Mouse (Mus musculus): ENCODE measurements around the gene Mtmr3. TPM values are rescaled to one million over a fixed set of nuclear protein-coding genes. Genes with fewer than 3 reads are reported as not detected.

The Mtmr3 gene
- 24.0 and 25.8 TPM in 2 replicates for polyA plus RNA-seq (2015; fragmentation: Nextera tagmentation; extraction: Ambion mirVana)

DNA sequence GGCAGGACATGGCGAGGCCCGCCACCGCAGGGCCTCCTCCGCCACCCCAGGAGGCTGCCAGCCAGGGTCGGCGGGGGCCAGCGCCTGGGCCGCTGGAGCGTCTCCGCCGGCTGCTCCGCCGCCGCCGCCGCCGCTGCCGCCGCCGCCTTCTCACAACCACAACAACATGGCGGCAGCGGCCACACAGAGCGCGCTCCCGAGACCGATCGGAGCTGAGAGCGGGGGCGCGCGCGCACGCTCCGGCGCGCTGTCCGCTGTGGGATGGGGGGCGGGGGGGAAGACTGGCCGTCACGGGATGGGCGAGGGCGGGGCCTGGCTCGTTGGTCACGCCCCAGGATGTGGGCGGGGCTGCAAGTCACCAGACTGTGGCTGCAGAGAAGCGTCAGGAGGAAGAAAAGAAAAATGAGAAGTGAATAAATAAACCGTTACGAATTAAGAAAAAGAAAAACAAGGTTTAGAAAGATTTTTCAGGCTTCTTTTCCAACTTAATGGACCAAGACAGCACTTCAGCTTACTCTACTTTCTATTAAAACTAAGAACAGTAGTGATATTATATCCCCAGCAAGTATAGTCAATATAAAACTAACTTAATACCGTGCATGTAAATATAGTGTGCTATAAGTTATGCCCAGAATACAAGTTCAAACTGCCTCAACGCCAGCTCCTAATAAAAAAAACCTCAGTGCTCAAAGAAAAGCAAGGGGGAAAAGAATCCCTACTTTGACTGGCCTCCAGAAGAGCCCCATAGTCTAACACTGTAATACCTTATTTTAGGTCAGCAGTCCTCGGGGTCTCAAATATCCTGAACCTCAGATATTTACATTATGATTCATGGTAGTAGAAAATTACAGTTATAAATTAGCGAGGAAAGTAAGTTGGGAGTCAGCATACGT is at the start of gene Mtmr3:
Mtmr3 (minus strand) TSS at position 256 of the 893 bp plus-strand sequence.
- H3K4me2 ChIP-seq (ENCODE audit: low read depth, low read length): peak within 1 kb of the TSS; percentile 73
- 3% methylated on average over 53 of the region's 53 CpGs for WGBS
- H3K4me3 ChIP-seq (replicated peaks; ENCODE audit: low read length): peak within 1 kb of the TSS; percentile 97
- H3K27me3 ChIP-seq (ENCODE audit: control insufficient read depth, insufficient read depth, low read length): no peaks in the 10 kb centered on the region
- peak within 1 kb of the TSS; percentile 89 for H3K9ac ChIP-seq (ENCODE audit: low read length)
- peak within 1 kb of the TSS; percentile 92 for H3K27ac ChIP-seq (ENCODE audit: low read length)
- ATAC-seq (ENCODE audit: insufficient read depth, low FRiP score): peak; percentile 97
- H3K36me3 ChIP-seq (ENCODE audit: control insufficient read depth, insufficient read depth, low read length): no peaks in the 10 kb centered on the region
- peaks cover 3% of the 10 kb centered on the region for H3K4me1 ChIP-seq (ENCODE audit: control insufficient read depth, insufficient read depth, low read length)
- no peaks in the 10 kb centered on the region for H3K9me3 ChIP-seq (replicated peaks; ENCODE audit: control insufficient read depth, low read length)

GRCm38 (mm10) chr11:4643722-4644121 is 49.1 kb upstream of the Mtmr3 start:
- Histone ChIP-seq H3K9me3 (replicated peaks; ENCODE audit: control insufficient read depth, low read length) (no peaks in the 10 kb centered on the region), H3K4me3 (replicated peaks; ENCODE audit: low read length) (no peak overlapping the region), H3K27me3 (ENCODE audit: control insufficient read depth, insufficient read depth, low read length) (no peaks in the 10 kb centered on the region), H3K9ac (ENCODE audit: low read length) (no peak overlapping the region), H3K27ac (ENCODE audit: low read length) (no peak overlapping the region), H3K4me1 (ENCODE audit: control insufficient read depth, insufficient read depth, low read length) (no peaks in the 10 kb centered on the region), H3K4me2 (ENCODE audit: low read depth, low read length) (no peak overlapping the region), H3K36me3 (ENCODE audit: control insufficient read depth, insufficient read depth, low read length) (peaks cover 4% of the 10 kb centered on the region; the same call in 1 of the 2 replicates)
- WGBS: 65% methylated on average over 5 of the region's 5 CpGs
- ATAC-seq (ENCODE audit: insufficient read depth, low FRiP score): no peak

GRCm38 (mm10) chr11:4641185-4641584 is 46.5 kb upstream of the Mtmr3 start:
- H3K36me3 ChIP-seq (ENCODE audit: control insufficient read depth, insufficient read depth, low read length): no peaks in the 10 kb centered on the region
- no peak overlapping the region for H3K9ac ChIP-seq (ENCODE audit: low read length)
- no peak overlapping the region for H3K4me3 ChIP-seq (replicated peaks; ENCODE audit: low read length)
- no peak for ATAC-seq (ENCODE audit: insufficient read depth, low FRiP score)
- no peak overlapping the region for H3K27ac ChIP-seq (ENCODE audit: low read length)
- H3K4me2 ChIP-seq (ENCODE audit: low read depth, low read length): no peak overlapping the region
- H3K4me1 ChIP-seq (ENCODE audit: control insufficient read depth, insufficient read depth, low read length): peaks cover 13% of the 10 kb centered on the region
- H3K9me3 ChIP-seq (replicated peaks; ENCODE audit: control insufficient read depth, low read length): no peaks in the 10 kb centered on the region
- H3K27me3 ChIP-seq (ENCODE audit: control insufficient read depth, insufficient read depth, low read length): no peaks in the 10 kb centered on the region

GRCm38 (mm10) chr11:4638261-4638660 is 43.6 kb upstream of the Mtmr3 start:
- no peak for ATAC-seq (ENCODE audit: insufficient read depth, low FRiP score)
- no peak overlapping the region for H3K27ac ChIP-seq (ENCODE audit: low read length)

DNA sequence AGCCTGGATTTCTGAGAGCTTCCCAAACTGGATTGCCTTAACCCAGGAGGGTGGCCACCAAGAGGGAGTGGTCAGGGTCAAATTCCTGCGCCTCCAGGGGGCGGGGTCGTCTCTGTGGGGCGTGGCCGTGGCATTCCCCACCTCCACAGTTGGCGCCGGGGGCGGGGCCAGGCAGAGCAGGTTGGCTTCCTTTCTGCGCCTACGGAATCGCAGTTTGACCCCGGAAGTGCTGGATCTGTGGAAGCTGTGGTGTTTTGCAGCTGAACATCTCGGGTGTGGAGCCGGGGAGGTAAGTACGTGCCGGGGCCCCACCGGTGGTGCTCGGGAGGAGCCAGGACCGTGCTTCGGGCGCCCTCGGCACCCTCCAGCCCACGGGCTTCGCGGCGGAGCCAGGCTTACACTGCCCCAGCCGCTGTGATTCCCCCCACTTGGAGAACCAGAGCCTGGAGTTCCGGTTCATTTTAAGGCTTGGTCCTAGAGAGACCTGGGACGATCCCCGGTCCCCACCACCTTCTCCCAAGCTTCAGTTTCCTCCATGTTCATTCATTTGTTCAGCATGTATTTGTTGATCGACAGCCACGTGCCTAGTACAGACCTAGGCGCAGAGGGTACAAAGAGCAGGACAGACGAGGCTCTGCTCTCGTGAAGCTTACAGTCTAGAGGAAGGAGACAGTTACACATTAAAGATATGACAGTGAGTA is 43.0 kb upstream of the Mtmr3 start, which contains the start of gene Ascc2:
Ascc2 (plus strand) TSS at position 214 of the 701 bp plus-strand sequence.
- peak; percentile 97 for ATAC-seq (ENCODE audit: insufficient read depth, low FRiP score)
- no peaks in the 10 kb centered on the region for H3K36me3 ChIP-seq (ENCODE audit: control insufficient read depth, insufficient read depth, low read length)
- H3K4me1 ChIP-seq (ENCODE audit: control insufficient read depth, insufficient read depth, low read length): peaks cover 13% of the 10 kb centered on the region
- H3K4me2 ChIP-seq (ENCODE audit: low read depth, low read length): peak within 1 kb of the TSS; percentile 79
- H3K4me3 ChIP-seq (replicated peaks; ENCODE audit: low read length): peak within 1 kb of the TSS; percentile 76
- H3K9ac ChIP-seq (ENCODE audit: low read length): peak within 1 kb of the TSS; percentile 75
- H3K9me3 ChIP-seq (replicated peaks; ENCODE audit: control insufficient read depth, low read length): no peaks in the 10 kb centered on the region
- under 1% methylated on average over 33 of the region's 35 CpGs for WGBS
- no peaks in the 10 kb centered on the region for H3K27me3 ChIP-seq (ENCODE audit: control insufficient read depth, insufficient read depth, low read length)
- H3K27ac ChIP-seq (ENCODE audit: low read length): peak within 1 kb of the TSS; percentile 89

More at GRCm38 (mm10) chr11:4638261-4638660, 43.6 kb upstream of the Mtmr3 start:
- WGBS: 17% methylated on average over 7 of the region's 7 CpGs
- Histone ChIP-seq H3K36me3 (ENCODE audit: control insufficient read depth, insufficient read depth, low read length) (no peaks in the 10 kb centered on the region), H3K4me2 (ENCODE audit: low read depth, low read length) (peak overlapping the region; percentile 79), H3K4me3 (replicated peaks; ENCODE audit: low read length) (peak overlapping the region; percentile 76), H3K4me1 (ENCODE audit: control insufficient read depth, insufficient read depth, low read length) (peaks cover 13% of the 10 kb centered on the region), H3K9ac (ENCODE audit: low read length) (peak overlapping the region; percentile 75), H3K9me3 (replicated peaks; ENCODE audit: control insufficient read depth, low read length) (no peaks in the 10 kb centered on the region), H3K27me3 (ENCODE audit: control insufficient read depth, insufficient read depth, low read length) (no peaks in the 10 kb centered on the region)

DNA sequence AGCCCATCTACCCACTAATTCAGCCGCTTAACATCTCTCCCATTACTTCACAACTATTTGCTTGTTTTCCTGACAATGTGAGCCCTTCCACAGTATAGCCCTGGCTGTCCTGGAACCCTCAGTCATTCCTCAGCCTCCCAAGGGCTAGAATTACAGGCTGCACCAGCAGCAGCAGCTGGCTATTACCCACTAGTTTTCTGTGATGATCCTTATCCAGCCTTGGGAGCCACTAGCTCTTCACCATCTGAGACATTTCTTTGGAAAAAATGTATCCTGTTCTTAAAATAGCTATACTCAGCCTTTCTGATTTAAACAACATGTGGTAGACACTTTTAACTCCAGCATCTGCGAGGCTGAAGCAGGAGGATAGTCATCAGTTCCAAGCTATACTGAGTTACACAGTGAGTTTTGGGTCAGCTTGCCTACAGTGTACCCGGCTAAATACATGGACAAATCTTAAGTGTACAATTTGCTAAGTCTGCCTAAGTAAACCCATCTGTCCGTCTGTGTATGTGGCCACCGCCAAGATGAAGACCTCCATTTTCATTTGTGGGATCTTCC is 42.2 kb upstream of the Mtmr3 start:
- H3K27ac ChIP-seq (ENCODE audit: low read length): peak overlapping the region; percentile 89
- no peak for ATAC-seq (ENCODE audit: insufficient read depth, low FRiP score)
- WGBS: 46% methylated on average over 5 of the region's 5 CpGs
- peak overlapping the region; percentile 76 for H3K4me3 ChIP-seq (replicated peaks; ENCODE audit: low read length)
- peak overlapping the region; percentile 79 for H3K4me2 ChIP-seq (ENCODE audit: low read depth, low read length)
- H3K9ac ChIP-seq (ENCODE audit: low read length): peak overlapping the region; percentile 75
- no peaks in the 10 kb centered on the region for H3K9me3 ChIP-seq (replicated peaks; ENCODE audit: control insufficient read depth, low read length)
- no peaks in the 10 kb centered on the region for H3K36me3 ChIP-seq (ENCODE audit: control insufficient read depth, insufficient read depth, low read length)
- peaks cover 13% of the 10 kb centered on the region for H3K4me1 ChIP-seq (ENCODE audit: control insufficient read depth, insufficient read depth, low read length)
- no peaks in the 10 kb centered on the region for H3K27me3 ChIP-seq (ENCODE audit: control insufficient read depth, insufficient read depth, low read length)

DNA sequence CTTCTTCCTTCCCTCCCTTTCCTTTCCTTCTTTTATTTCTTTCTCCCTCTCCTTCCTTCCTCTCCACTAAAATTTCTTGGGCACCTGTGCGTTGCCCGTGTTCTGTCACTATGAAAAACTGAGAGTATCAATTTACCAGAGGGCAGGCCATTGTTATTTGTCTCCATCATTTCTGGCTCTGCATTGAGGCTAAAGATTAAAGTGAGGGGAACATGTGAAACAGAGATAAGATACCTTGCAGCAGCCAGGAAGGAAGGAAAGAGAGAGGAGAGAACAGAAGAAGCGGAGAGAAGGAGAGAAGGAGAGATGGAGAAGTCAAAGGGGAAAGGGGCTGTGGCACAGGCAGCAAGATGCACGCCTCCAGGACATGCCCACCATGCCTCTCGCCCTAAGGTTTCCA is 39.7 kb upstream of the Mtmr3 start:
- H3K9ac ChIP-seq (ENCODE audit: low read length): no peak overlapping the region
- no peaks in the 10 kb centered on the region for H3K27me3 ChIP-seq (ENCODE audit: control insufficient read depth, insufficient read depth, low read length)
- no peak overlapping the region for H3K27ac ChIP-seq (ENCODE audit: low read length)
- peaks cover 17% of the 10 kb centered on the region for H3K4me1 ChIP-seq (ENCODE audit: control insufficient read depth, insufficient read depth, low read length)
- H3K4me2 ChIP-seq (ENCODE audit: low read depth, low read length): no peak overlapping the region
- H3K9me3 ChIP-seq (replicated peaks; ENCODE audit: control insufficient read depth, low read length): no peaks in the 10 kb centered on the region
- no peak overlapping the region for H3K4me3 ChIP-seq (replicated peaks; ENCODE audit: low read length)
- 60% methylated on average over 5 of the region's 5 CpGs for WGBS
- H3K36me3 ChIP-seq (ENCODE audit: control insufficient read depth, insufficient read depth, low read length): no peaks in the 10 kb centered on the region
- ATAC-seq (ENCODE audit: insufficient read depth, low FRiP score): no peak

GRCm38 (mm10) chr11:4633420-4633819 is 38.8 kb upstream of the Mtmr3 start:
- no peak overlapping the region for H3K9ac ChIP-seq (ENCODE audit: low read length)
- no peaks in the 10 kb centered on the region for H3K27me3 ChIP-seq (ENCODE audit: control insufficient read depth, insufficient read depth, low read length)
- no peak for ATAC-seq (ENCODE audit: insufficient read depth, low FRiP score)
- no peak overlapping the region for H3K27ac ChIP-seq (ENCODE audit: low read length)
- no peak overlapping the region for H3K4me3 ChIP-seq (replicated peaks; ENCODE audit: low read length)
- H3K4me1 ChIP-seq (ENCODE audit: control insufficient read depth, insufficient read depth, low read length): peaks cover 15% of the 10 kb centered on the region
- no peak overlapping the region for H3K4me2 ChIP-seq (ENCODE audit: low read depth, low read length)
- H3K9me3 ChIP-seq (replicated peaks; ENCODE audit: control insufficient read depth, low read length): no peaks in the 10 kb centered on the region
- no peaks in the 10 kb centered on the region for H3K36me3 ChIP-seq (ENCODE audit: control insufficient read depth, insufficient read depth, low read length)
- 17% methylated on average over 2 of the region's 2 CpGs for WGBS

Measured in stomach, embryonic 16.5 days (tissue).